10 mouse cellular contexts compared by ENCODE assay signal in genomic region chr7:25275555-25276298, GRCm38 (mm10). TPM values are rescaled to one million over a fixed set of nuclear protein-coding genes. Genes with fewer than 3 reads are reported as not detected.
DNase-seq lines count a peak whose midpoint lies in the region; ATAC-seq lines count a peak whose summit lies in the region.
"Had no signal": no experiment of that assay in that cellular context is flagged by ENCODE, and none has a peak within 500 bp of the region (broad histone marks: within the 10 kb centered on the region; RNA-seq: fewer than 3 reads in every experiment).

No protein-coding gene starts in this region.

- H3K36me3 ChIP-seq in neural tube, embryonic 11.5 days (ENCODE audit: control insufficient read depth, insufficient read depth, low read length), result no peaks in the 10 kb centered on the region; the same call in 1 of the 2 replicates
- H3K36me3 ChIP-seq in forebrain, embryonic 14.5 days (ENCODE audit: control insufficient read depth, insufficient read depth, low read length), result peaks cover 40% of the 10 kb centered on the region
- peaks cover 43% of the 10 kb centered on the region for H3K36me3 ChIP-seq in limb, embryonic 13.5 days
- H3K36me3 ChIP-seq in stomach, embryonic 16.5 days (ENCODE audit: control insufficient read depth, insufficient read depth, low read length), result peaks cover 14% of the 10 kb centered on the region; the same call in 1 of the 2 replicates

- H3K4me1 ChIP-seq in neural tube, embryonic 11.5 days (ENCODE audit: control insufficient read depth, insufficient read depth, low read length), result peaks cover 25% of the 10 kb centered on the region
- H3K4me1 ChIP-seq in forebrain, embryonic 14.5 days (ENCODE audit: control insufficient read depth, insufficient read depth, low read length), result peaks cover 23% of the 10 kb centered on the region
- H3K4me1 ChIP-seq in limb, embryonic 13.5 days, result peaks cover 59% of the 10 kb centered on the region
- H3K4me1 ChIP-seq in stomach, embryonic 16.5 days (ENCODE audit: control insufficient read depth, insufficient read depth, low read length), result peaks cover 51% of the 10 kb centered on the region

- H3K27me3 ChIP-seq in neural tube, embryonic 11.5 days (ENCODE audit: control insufficient read depth, insufficient read depth, low read length), result no peaks in the 10 kb centered on the region
- no peaks in the 10 kb centered on the region for H3K27me3 ChIP-seq in forebrain, embryonic 14.5 days (replicated peaks; ENCODE audit: control insufficient read depth, insufficient read depth, low read length)
- H3K27me3 ChIP-seq in limb, embryonic 13.5 days, result no peaks in the 10 kb centered on the region
- H3K27me3 ChIP-seq in stomach, embryonic 16.5 days (ENCODE audit: control insufficient read depth, insufficient read depth, low read length), result no peaks in the 10 kb centered on the region
- H3K27me3 ChIP-seq: hindbrain, embryonic 15.5 days had no signal

- WGBS in neural tube, embryonic 11.5 days, result 52% methylated on average over 9 of the region's 9 CpGs
- WGBS in forebrain, embryonic 14.5 days, result 62% methylated on average over 9 of the region's 9 CpGs
- 35% methylated on average over 9 of the region's 9 CpGs for WGBS in limb, embryonic 13.5 days
- WGBS in stomach, embryonic 16.5 days, result 43% methylated on average over 9 of the region's 9 CpGs

- H3K4me3 ChIP-seq in neural tube, embryonic 11.5 days (ENCODE audit: low read depth, low read length), result no peak overlapping the region
- no peak overlapping the region for H3K4me3 ChIP-seq in forebrain, embryonic 14.5 days (ENCODE audit: low read depth, low read length)
- H3K4me3 ChIP-seq in limb, embryonic 13.5 days, result no peak overlapping the region
- H3K4me3 ChIP-seq in stomach, embryonic 16.5 days (replicated peaks; ENCODE audit: low read length), result no peak overlapping the region
- H3K4me3 ChIP-seq: hindbrain, embryonic 15.5 days had no signal

- peak overlapping the region; percentile 20; the same call in 1 of the 2 replicates for H3K9ac ChIP-seq in neural tube, embryonic 11.5 days (ENCODE audit: low read length)
- peak overlapping the region; percentile 29 for H3K9ac ChIP-seq in forebrain, embryonic 14.5 days (ENCODE audit: low read length)
- H3K9ac ChIP-seq in limb, embryonic 13.5 days, result peak overlapping the region; percentile 53
- peak overlapping the region; percentile 58 for H3K9ac ChIP-seq in stomach, embryonic 16.5 days (ENCODE audit: low read length)

- no peaks in the 10 kb centered on the region for H3K9me3 ChIP-seq in neural tube, embryonic 11.5 days (ENCODE audit: control insufficient read depth, low read length)
- H3K9me3 ChIP-seq in forebrain, embryonic 14.5 days (replicated peaks; ENCODE audit: control insufficient read depth, low read length), result no peaks in the 10 kb centered on the region
- no peaks in the 10 kb centered on the region for H3K9me3 ChIP-seq in limb, embryonic 13.5 days
- no peaks in the 10 kb centered on the region for H3K9me3 ChIP-seq in stomach, embryonic 16.5 days (replicated peaks; ENCODE audit: control insufficient read depth, low read length)
- H3K9me3 ChIP-seq: hindbrain, embryonic 15.5 days had no signal

- no peak for DNase-seq in neural tube, embryonic 11.5 days (ENCODE audit: low spot score)
- DNase-seq in neural tube, embryonic 10.5 days (ENCODE audit: extremely low spot score, low spot score), result no peak
- no peak for DNase-seq in forebrain, embryonic 14.5 days (ENCODE audit: low spot score)
- DNase-seq in left cerebral cortex, postnatal 36 days (ENCODE audit: low spot score in 2 of 2), result no peak
- no peak for DNase-seq in adrenal gland, adult 2 months
- no peak for DNase-seq in lung, postnatal 25 days (ENCODE audit: low spot score)
- DNase-seq: retina, postnatal 1 day had no signal

- H3K4me2 ChIP-seq in neural tube, embryonic 11.5 days (ENCODE audit: low read depth), result no peak overlapping the region
- no peak overlapping the region for H3K4me2 ChIP-seq in forebrain, embryonic 14.5 days (ENCODE audit: low read length)
- peak overlapping the region; percentile 25 for H3K4me2 ChIP-seq in limb, embryonic 13.5 days (replicated peaks)
- peak overlapping the region; percentile 14; the same call in 1 of the 2 replicates for H3K4me2 ChIP-seq in stomach, embryonic 16.5 days (ENCODE audit: low read depth, low read length)
- H3K4me2 ChIP-seq: hindbrain, embryonic 15.5 days had no signal

- no peak overlapping the region for H3K27ac ChIP-seq in neural tube, embryonic 11.5 days (ENCODE audit: low read depth, low read length)
- no peak overlapping the region for H3K27ac ChIP-seq in forebrain, embryonic 14.5 days (ENCODE audit: low read depth, low read length)
- peak overlapping the region; percentile 100; the same call in 1 of the 2 replicates for H3K27ac ChIP-seq in limb, embryonic 13.5 days
- H3K27ac ChIP-seq in stomach, embryonic 16.5 days (ENCODE audit: low read length), result peak overlapping the region; percentile 100
- H3K27ac ChIP-seq: hindbrain, embryonic 15.5 days had no signal

- intact Hi-C loops in left cerebral cortex, postnatal 36 days (cut with DNase I), result no loop called here

- ATAC-seq in neural tube, embryonic 11.5 days (ENCODE audit: insufficient read depth, low FRiP score, low TSS enrichment), result no peak
- ATAC-seq in forebrain, embryonic 14.5 days, result no peak
- no peak for ATAC-seq in limb, embryonic 13.5 days (ENCODE audit: low FRiP score, low read depth)
- ATAC-seq in stomach, embryonic 16.5 days (ENCODE audit: insufficient read depth, low FRiP score), result no peak

RNA-seq across cellular contexts. Expression of gene Cic, which starts 8.2 kb away (rescaled TPM):
- polyA plus RNA-seq in neural tube, embryonic 11.5 days (2014; fragmentation: Nextera tagmentation; extraction: Ambion mirVana), result 30.4 and 38.2 TPM in 2 replicates
- polyA plus RNA-seq in forebrain, embryonic 14.5 days (2014; fragmentation: Nextera tagmentation; extraction: Ambion mirVana), result 37.4 and 38.7 TPM in 2 replicates
- 40.9 and 43.6 TPM in 2 replicates for polyA plus RNA-seq in limb, embryonic 13.5 days (2015; fragmentation: Nextera tagmentation; extraction: Ambion mirVana)
- 26.7 and 27.4 TPM in 2 replicates for polyA plus RNA-seq in stomach, embryonic 16.5 days (2015; fragmentation: Nextera tagmentation; extraction: Ambion mirVana)
- 100 to 1,000 TPM; 206 to 234 TPM for total RNA-seq in left cerebral cortex, postnatal 36 days (2021)
- 100 to 1,000 TPM; 102 to 108 TPM for total RNA-seq in adrenal gland, adult 2 months (2021)
- 111 and 123 TPM in 2 replicates for polyA plus RNA-seq in adrenal gland, adult 2 months (2012; rRNA removed)

RNA-seq across cellular contexts. Expression of gene Pafah1b3, which starts 22.1 kb away (rescaled TPM):
- 321 and 324 TPM in 2 replicates for polyA plus RNA-seq in neural tube, embryonic 11.5 days (2014; fragmentation: Nextera tagmentation; extraction: Ambion mirVana)
- 574 and 635 TPM in 2 replicates for polyA plus RNA-seq in forebrain, embryonic 14.5 days (2014; fragmentation: Nextera tagmentation; extraction: Ambion mirVana)
- 281 and 307 TPM in 2 replicates for polyA plus RNA-seq in limb, embryonic 13.5 days (2015; fragmentation: Nextera tagmentation; extraction: Ambion mirVana)
- polyA plus RNA-seq in stomach, embryonic 16.5 days (2015; fragmentation: Nextera tagmentation; extraction: Ambion mirVana), result 186 and 209 TPM in 2 replicates
- 10 to 100 TPM; 24.0 to 25.5 TPM for total RNA-seq in left cerebral cortex, postnatal 36 days (2021)
- 10 to 100 TPM; 33.4 to 33.8 TPM for total RNA-seq in adrenal gland, adult 2 months (2021)
- polyA plus RNA-seq in adrenal gland, adult 2 months (2012; rRNA removed), result 29.4 and 35.9 TPM in 2 replicates

RNA-seq across cellular contexts. Expression of gene Erf, which starts 25.2 kb away (rescaled TPM):
- polyA plus RNA-seq in neural tube, embryonic 11.5 days (2014; fragmentation: Nextera tagmentation; extraction: Ambion mirVana), result 16.2 and 16.7 TPM in 2 replicates
- polyA plus RNA-seq in forebrain, embryonic 14.5 days (2014; fragmentation: Nextera tagmentation; extraction: Ambion mirVana), result 7.7 and 8.2 TPM in 2 replicates
- 25.6 and 26.6 TPM in 2 replicates for polyA plus RNA-seq in limb, embryonic 13.5 days (2015; fragmentation: Nextera tagmentation; extraction: Ambion mirVana)
- 6.9 and 11.0 TPM in 2 replicates for polyA plus RNA-seq in stomach, embryonic 16.5 days (2015; fragmentation: Nextera tagmentation; extraction: Ambion mirVana)
- total RNA-seq in left cerebral cortex, postnatal 36 days (2021), result 10 to 100 TPM; 55.8 to 76.2 TPM
- total RNA-seq in adrenal gland, adult 2 months (2021), result 10 to 100 TPM; 16.5 to 26.6 TPM
- polyA plus RNA-seq in adrenal gland, adult 2 months (2012; rRNA removed), result 50.4 and 52.8 TPM in 2 replicates

RNA-seq across cellular contexts. Expression of gene Prr19, which starts 25.5 kb away (rescaled TPM):
- polyA plus RNA-seq in neural tube, embryonic 11.5 days (2014; fragmentation: Nextera tagmentation; extraction: Ambion mirVana), result 0.32 and 1.0 TPM in 2 replicates
- polyA plus RNA-seq in forebrain, embryonic 14.5 days (2014; fragmentation: Nextera tagmentation; extraction: Ambion mirVana), result 1.8 and 2.2 TPM in 2 replicates
- 0.91 and 1.1 TPM in 2 replicates for polyA plus RNA-seq in limb, embryonic 13.5 days (2015; fragmentation: Nextera tagmentation; extraction: Ambion mirVana)
- polyA plus RNA-seq in stomach, embryonic 16.5 days (2015; fragmentation: Nextera tagmentation; extraction: Ambion mirVana), result 0.49 and 0.57 TPM in 2 replicates
- total RNA-seq in left cerebral cortex, postnatal 36 days (2021), result not detected
- total RNA-seq in adrenal gland, adult 2 months (2021), result not detected
- not detected in 2 replicates for polyA plus RNA-seq in adrenal gland, adult 2 months (2012; rRNA removed)

RNA-seq across cellular contexts. Expression of gene Tmem145, which starts 30.2 kb away (rescaled TPM):
- polyA plus RNA-seq in neural tube, embryonic 11.5 days (2014; fragmentation: Nextera tagmentation; extraction: Ambion mirVana), result 9.6 and 10.2 TPM in 2 replicates
- 14.5 and 25.5 TPM in 2 replicates for polyA plus RNA-seq in forebrain, embryonic 14.5 days (2014; fragmentation: Nextera tagmentation; extraction: Ambion mirVana)
- polyA plus RNA-seq in limb, embryonic 13.5 days (2015; fragmentation: Nextera tagmentation; extraction: Ambion mirVana), result 1.5 and 1.9 TPM in 2 replicates
- polyA plus RNA-seq in stomach, embryonic 16.5 days (2015; fragmentation: Nextera tagmentation; extraction: Ambion mirVana), result 0.57 and 0.66 TPM in 2 replicates
- 10 to 100 TPM; 44.4 to 57.4 TPM for total RNA-seq in left cerebral cortex, postnatal 36 days (2021)
- total RNA-seq in adrenal gland, adult 2 months (2021), result 1 to 10 TPM; 1.9 to 2.2 TPM
- polyA plus RNA-seq in adrenal gland, adult 2 months (2012; rRNA removed), result 8.3 and 9.3 TPM in 2 replicates

Comparison
In these comparisons a context has a peak if more than half of its experiments do, and no peak if none do; other contexts are left out.
1. H3K27ac ChIP-seq: peak in limb, embryonic 13.5 days (single experiment) and stomach, embryonic 16.5 days (single experiment); none in neural tube, embryonic 11.5 days (single experiment) and forebrain, embryonic 14.5 days (single experiment).
2. H3K4me2 ChIP-seq: peak in limb, embryonic 13.5 days (single experiment) and stomach, embryonic 16.5 days (single experiment); none in neural tube, embryonic 11.5 days (single experiment) and forebrain, embryonic 14.5 days (single experiment).
3. Peak in every context shown above with its lines, with median percentiles within 50 percentile points of each other: H3K9ac ChIP-seq.